Mouse (Mus musculus) retina, postnatal 1 day (tissue): ENCODE results near the gene Cox8b.

Experiments
- DNase-seq: peaks from one replicate; pipeline ENCODE4 v3.0.0-alpha.2; 2012

The Cox8b gene

GRCm38 (mm10) chr7:140900220-140900619, at the start of gene Cox8b:
Gene Cox8b, minus strand, starts transcription at chr7:140900446.
- DNase-seq = no peak

- DNase-seq = no peak
Measured at GRCm38 (mm10) chr7:140949255-140949654, 49.0 kb upstream of the Cox8b start.

- DNase-seq = no peak
Measured at GRCm38 (mm10) chr7:140948161-140948560, 47.9 kb upstream of the Cox8b start.

GRCm38 (mm10) chr7:140946980-140947379, 46.7 kb upstream of the Cox8b start:
- DNase-seq = no peak

- no peak for DNase-seq
Measured at GRCm38 (mm10) chr7:140946311-140946710, 46.1 kb upstream of the Cox8b start.

GRCm38 (mm10) chr7:140945247-140945646, 45.0 kb upstream of the Cox8b start:
- DNase-seq = no peak

- DNase-seq = no peak
Measured at GRCm38 (mm10) chr7:140944236-140944635, 44.0 kb upstream of the Cox8b start.

- DNase-seq = no peak
Measured at GRCm38 (mm10) chr7:140943356-140943755, 43.1 kb upstream of the Cox8b start.

GRCm38 (mm10) chr7:140942811-140943210, 42.6 kb upstream of the Cox8b start:
- no peak for DNase-seq

- DNase-seq = no peak
Measured at GRCm38 (mm10) chr7:140942341-140942740, 42.1 kb upstream of the Cox8b start.

- DNase-seq = peak; percentile 89
Measured at GRCm38 (mm10) chr7:140941222-140942051, 41.2 kb upstream of the Cox8b start, which contains the start of gene Pgghg. Gene Pgghg, plus strand, starts transcription at chr7:140941391.

- DNase-seq = peak; percentile 65
Measured at GRCm38 (mm10) chr7:140939669-140940171, 39.5 kb upstream of the Cox8b start.

- no peak for DNase-seq
Measured at GRCm38 (mm10) chr7:140938896-140939295, 38.6 kb upstream of the Cox8b start.

GRCm38 (mm10) chr7:140938436-140938835, 38.2 kb upstream of the Cox8b start:
- DNase-seq = no peak

GRCm38 (mm10) chr7:140927181-140927580, 26.9 kb upstream of the Cox8b start:
- DNase-seq = no peak

GRCm38 (mm10) chr7:140923070-140923775, 23.0 kb upstream of the Cox8b start:
- no peak for DNase-seq

GRCm38 (mm10) chr7:140922398-140923069, 22.3 kb upstream of the Cox8b start:
- peak; percentile 49 for DNase-seq

GRCm38 (mm10) chr7:140921225-140921975, 21.2 kb upstream of the Cox8b start:
- no peak for DNase-seq

- DNase-seq = no peak
Measured at GRCm38 (mm10) chr7:140920418-140921029, 20.3 kb upstream of the Cox8b start, which contains the start of gene Nlrp6. Gene Nlrp6, plus strand, starts transcription at chr7:140920902.

GRCm38 (mm10) chr7:140919911-140920310, 19.7 kb upstream of the Cox8b start:
- no peak for DNase-seq

GRCm38 (mm10) chr7:140914031-140914690, 13.9 kb upstream of the Cox8b start:
- no peak for DNase-seq
